Mouse (Mus musculus): ENCODE measurements around the gene Stard10.

GRCm38 (mm10) chr7:101267457-101268259 lies 49.2 kb upstream of the Stard10 start:
- TF ChIP-seq CTCF (IDR thresholded peaks at IDR 0.05; ENCODE audit: extremely low read depth, insufficient read depth, low read length): no peak
- no peak for TF ChIP-seq POLR2A (IDR thresholded peaks at IDR 0.05; ENCODE audit: extremely low read depth, insufficient read depth, low read length)

Data from cortical plate, adult 2 months (tissue).